Mouse (Mus musculus): ENCODE data around the gene Fbxw10.

Fbxw10 gene

DNA sequence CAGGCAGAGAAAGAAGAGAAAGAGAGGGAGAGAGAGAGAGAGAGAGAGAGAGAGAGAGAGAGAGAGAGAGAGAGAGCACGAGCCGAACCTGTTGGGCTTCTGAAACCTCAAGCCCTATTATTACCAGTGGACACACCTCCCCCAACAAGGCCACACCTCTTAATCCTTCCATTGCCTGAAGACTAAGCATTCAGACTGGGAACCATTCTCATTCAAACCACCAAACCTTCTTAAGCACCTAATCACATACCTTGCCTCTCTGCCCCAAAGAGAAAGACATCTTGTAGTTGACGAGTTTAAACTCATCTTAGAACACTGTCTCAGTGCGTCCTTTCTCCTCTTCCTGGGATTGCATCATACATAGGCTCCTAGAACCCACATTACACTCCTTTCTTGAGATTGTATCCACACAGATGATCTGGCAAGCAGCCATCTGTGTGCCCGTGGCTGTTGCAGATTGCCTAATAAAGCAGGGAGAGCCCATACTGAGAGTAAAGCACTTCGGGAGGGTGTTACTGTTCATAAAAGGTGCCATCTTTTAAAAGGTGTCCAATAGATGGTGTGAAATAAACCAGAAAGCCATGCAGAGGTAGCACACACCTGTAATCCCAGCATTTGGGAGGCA is 57.1 kb downstream of the Fbxw10 start:
- DNase-seq (ENCODE audit: low read depth, low spot score): peak; percentile 80

DNA sequence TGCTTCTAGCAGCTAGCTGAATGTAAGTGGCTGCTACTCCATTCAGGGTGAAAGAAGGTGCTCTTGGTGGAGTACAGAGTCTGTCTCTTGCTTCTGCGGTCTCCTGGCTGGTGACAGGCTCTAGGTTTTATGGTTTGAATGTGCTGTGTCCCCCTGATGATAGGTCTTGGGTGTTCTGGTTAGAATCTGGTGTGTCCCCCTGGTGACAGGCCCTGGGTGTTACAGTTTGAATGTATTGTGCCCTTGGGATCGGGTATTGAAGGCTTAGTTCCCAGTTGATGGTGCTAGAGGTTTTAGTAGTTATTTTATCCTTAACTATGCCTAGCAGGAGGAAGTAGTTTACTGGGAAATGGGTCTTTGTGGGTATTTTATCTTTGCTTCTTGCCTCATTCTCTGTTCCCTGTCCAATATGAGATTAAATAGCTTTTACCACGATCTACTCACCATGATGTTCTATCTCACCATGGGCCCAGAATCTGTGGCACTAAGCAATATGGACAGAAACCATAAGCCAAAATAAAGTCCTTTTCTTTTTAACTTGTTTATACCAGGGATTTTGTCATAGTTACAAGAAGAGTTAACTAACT is 62.9 kb downstream of the Fbxw10 start:
- peak; percentile 50 for DNase-seq (ENCODE audit: low read depth, low spot score)

DNA sequence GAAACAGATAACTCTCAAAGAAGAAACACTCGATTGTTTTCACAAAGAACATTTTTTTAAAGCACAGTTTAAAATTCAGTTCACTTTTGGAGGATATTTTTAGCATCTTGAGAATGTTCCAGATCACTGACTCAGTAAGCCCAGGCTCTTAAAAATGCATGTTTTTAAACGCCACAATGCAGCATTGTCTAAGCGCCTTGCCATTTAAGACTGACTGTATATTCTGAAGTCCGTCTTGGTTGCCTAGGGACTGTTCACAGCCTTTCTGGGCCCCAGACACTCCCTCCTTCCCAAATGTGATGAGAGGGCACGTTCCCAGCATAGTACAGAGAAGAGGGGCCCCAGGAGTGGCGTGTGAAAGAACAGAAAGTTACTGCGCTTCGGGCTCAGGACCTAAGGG is 64.5 kb downstream of the Fbxw10 start:
- no peak for DNase-seq (ENCODE audit: low read depth, low spot score)

DNA sequence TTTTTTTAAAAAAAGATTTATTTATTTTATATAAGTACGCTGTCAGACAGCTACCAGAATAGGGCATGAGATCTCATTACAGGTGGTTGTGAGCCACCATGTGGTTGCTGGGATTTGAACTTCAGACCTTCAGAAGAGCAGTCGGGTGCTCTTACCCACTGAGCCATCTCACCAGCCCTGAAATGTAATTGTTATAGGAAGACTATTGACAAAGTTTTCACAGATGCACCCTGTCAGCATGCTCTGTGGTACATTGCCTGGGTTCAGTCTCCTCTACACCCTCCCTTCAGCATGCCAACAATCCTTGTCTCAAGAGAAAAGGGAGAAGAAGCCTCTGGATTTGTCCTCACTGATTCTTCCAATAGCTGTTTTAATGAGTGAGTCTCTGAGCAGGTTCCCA is 66.3 kb downstream of the Fbxw10 start:
- no peak for DNase-seq (ENCODE audit: low read depth, low spot score)

DNA sequence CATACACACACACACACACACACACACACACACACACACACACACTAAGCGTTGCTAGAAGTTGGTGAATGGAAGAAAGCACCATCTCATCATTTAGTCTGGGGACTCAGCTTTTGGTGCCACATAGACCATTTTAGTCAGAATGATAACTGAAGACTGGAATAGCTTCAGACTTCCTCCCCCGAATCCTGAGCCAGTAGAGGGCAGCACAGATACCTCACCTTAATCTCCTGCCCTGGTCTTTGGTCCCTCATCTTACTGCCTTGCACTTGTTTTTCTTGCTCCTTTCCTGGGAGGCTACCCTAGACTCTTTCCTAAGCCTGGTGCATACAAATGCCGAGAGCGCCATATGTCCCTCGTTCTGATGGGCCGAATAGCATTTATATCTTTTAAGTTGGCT is 67.7 kb downstream of the Fbxw10 start:
- DNase-seq (ENCODE audit: low read depth, low spot score): peak; percentile 54

DNA sequence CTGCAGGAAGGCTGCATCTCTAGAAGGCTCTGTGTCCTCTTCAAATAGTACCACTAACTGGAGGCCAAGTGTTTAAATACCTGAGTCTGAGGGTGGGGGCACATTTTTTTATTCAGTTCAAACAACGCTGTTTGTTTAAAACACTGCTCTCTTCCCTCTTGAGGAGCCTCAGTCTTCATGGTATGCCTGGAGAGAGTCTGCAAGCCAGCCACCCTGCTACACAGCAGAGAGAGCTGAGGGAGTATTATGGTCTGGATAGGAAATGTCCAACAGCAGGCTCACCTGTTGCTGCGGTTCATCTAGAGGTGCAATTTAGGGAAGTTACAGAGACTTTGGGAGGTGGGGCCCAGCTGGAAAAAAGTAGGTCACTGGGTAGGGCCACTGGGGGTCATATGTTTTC is 68.6 kb downstream of the Fbxw10 start:
- DNase-seq (ENCODE audit: low read depth, low spot score): no peak

DNA sequence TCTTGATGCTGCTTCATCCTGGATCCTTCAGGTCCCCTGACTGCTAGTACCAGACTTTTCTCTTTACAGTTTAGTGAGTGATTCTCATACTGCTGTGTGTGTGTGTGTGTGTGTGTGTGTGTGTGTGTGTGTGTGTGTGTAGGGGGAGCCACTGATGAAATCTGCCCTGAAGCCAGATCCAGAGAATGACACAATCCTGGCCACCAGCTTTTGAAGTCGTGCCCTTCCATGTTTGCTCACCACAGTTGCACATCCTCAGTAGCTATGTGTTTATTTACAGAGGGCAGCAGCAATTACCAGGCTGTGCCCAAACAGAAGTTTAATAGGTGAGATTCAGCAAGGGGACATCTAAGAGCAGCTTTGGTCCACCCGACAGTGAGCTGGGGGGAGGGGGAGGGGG is 69.9 kb downstream of the Fbxw10 start:
- no peak for DNase-seq (ENCODE audit: low read depth, low spot score)

DNA sequence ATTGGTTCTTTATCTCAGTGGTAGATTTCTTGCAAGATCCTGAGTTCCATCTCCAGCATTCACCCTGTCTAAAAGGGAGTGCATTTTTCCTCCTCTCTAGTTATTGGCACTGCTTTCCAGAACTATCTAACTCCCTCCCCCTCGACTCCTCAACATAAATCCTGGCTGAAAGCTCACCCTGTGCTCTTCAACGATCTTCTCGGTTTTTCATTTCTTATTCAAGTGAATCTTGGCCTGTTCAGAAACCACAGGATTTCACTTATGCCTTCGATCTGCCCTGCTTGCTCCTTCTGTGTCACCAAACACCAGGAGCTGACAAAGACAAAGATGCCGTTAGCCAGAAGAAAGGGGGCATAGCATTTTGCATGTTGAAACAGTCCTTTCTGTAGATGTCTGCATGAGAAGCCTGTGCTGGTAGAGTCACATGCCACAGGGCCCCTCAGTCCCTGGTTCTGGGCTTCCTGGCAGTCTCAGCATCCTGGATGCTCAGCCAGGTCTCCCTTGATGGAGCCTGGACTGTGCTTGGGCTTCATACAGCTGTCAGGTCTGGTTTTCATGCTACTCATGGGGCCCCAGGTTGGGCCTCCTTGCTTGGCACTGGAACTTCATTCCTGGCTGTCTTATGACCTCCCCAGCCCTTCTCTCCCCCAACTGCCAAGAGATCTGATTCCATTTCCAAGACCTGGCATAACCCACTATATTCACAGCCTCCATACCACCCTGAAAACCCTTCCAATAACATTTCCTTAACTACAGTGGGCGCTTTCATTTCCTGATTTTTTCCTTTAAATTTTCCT is 73.3 kb downstream of the Fbxw10 start:
- no peak for DNase-seq (ENCODE audit: low read depth, low spot score)

DNA sequence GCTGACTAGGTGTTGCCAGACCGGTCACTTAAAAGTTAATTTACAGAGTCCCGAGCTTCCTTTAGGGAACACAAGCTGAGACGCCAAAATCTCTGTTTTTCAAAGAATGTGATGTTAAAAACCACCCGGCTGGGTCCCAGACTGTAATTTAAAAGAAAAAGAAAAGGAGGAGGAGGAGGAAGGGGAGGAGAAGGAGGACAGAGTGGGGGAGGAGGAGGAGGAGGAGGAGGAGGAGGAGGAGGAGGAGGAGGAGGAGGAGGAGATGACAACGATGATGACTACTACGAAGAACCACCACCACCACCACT is 73.8 kb downstream of the Fbxw10 start:
- no peak for DNase-seq (ENCODE audit: low read depth, low spot score)

DNA sequence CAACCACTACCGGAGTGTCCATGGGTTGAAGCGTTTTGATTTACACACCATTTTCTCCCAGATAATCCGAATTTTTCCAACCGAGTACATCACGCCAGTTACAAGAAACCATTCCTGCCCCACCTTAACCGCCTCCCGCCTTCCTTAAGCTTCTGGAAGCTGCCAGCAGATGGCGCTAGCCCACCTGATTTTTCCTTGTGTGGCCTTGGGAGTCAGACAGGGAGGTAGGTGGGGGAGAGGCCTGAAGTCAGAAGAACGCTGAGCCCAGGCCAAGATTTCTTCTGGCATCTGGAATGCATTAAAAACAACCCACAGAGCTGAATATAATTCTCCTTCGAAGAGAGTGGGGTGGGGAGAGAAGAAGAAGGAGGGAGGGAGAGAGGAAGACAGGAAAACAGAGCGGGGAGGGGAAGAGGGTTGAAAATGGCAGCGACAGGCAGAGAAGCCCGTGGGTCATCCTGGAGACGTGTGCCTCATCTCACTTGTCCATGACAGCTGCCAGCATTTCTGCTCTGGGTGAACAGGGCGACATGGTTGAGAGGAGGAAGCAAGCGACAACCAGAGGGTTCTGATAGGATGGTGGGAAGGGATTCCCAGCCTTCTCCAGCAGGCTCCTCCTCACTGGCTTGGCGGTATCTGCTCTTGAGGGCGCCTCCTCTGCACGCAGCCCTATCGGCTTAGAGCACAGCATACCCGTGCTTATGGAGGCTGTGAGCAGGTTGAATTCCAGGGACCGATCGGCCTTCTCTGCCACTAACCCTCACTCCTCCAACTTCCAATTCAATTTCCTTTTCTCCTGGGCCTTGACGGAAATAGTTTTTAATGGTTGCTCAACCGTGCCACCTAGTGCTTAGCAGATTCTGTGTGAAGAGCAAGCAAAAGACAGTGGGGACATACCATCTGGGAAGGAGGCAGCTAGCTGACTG is 74.4 kb downstream of the Fbxw10 start:
- peak; percentile 93 for DNase-seq (ENCODE audit: low read depth, low spot score)

DNA sequence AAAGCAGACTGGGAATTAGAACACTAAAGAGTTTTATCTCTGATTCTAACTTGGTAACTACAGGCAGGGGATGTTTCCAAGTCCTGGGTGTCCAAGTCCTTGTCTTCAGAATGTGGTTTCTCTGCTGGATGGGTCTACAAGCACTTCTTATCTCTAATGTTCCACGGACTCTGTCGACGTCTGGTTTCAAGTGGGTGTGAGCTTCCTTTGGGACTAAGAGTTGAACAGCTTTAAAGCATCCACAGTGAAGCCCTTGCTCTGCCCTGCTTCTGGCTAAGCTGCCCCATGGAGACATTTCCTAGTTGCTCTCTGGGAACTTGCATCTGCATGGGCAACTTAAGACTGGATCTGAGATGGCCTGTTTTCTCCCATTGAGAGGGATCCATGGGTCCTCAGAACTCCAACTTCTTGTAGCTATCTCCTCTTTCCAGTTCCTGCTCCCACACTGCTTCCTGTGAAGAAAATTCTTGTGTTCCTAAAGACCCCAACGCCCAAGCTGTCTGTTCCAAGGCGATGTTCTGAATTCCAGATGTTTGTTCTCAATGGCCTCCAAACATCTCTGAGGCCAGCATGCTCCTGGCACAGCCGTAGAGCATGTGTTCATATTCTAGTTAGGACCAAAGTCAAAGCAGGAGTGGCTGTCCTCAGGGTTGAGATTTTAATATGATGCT is 77.4 kb downstream of the Fbxw10 start:
- no peak for DNase-seq (ENCODE audit: low read depth, low spot score)
